Mouse (Mus musculus): ENCODE data around the gene Ywhae.

GRCm38 (mm10) chr11:75700557-75700956, 32.1 kb upstream of the Ywhae start:
- TF ChIP-seq POLR2A (IDR thresholded peaks at IDR 0.05; ENCODE audit: borderline replicate concordance, low read depth, low read length) = no peak
- no peak for TF ChIP-seq CTCF (IDR thresholded peaks at IDR 0.05; ENCODE audit: low read depth, low read length)

Data from bone marrow macrophage, adult 2 months (primary cell).